Comparison of ENCODE assay signal across 30 mouse cellular contexts in genomic region chr11:35928453-35928852, GRCm38 (mm10). TPM values are rescaled to one million over a fixed set of nuclear protein-coding genes. Genes with fewer than 3 reads are reported as not detected.
"Had no signal": no experiment of that assay in that cellular context is flagged by ENCODE, and none has a peak within 500 bp of the region (broad histone marks: within the 10 kb centered on the region; RNA-seq: fewer than 3 reads in every experiment).

No protein-coding gene starts in this region.

- H3K9me3 ChIP-seq: embryonic facial prominence, embryonic 12.5 days; embryonic facial prominence, embryonic 13.5 days; embryonic facial prominence, embryonic 15.5 days; forebrain, embryonic 10.5 days; forebrain, embryonic 12.5 days; forebrain, embryonic 15.5 days had no signal

- DNase-seq: cerebellum, adult 8-10 months; cerebellum, adult 9-10 months; cerebellum, adult 9-11 months; cerebellum, postnatal 10 days; cerebellum, postnatal 14 days; cerebellum, postnatal 25 days; cerebellum, postnatal 36 days; embryo, embryonic 11 days; forebrain, postnatal 0 days; gastrocnemius, adult 2 months; gastrocnemius, postnatal 10 days; gastrocnemius, postnatal 14 days; gastrocnemius, postnatal 25 days; gastrocnemius, postnatal 36 days; heart, adult 11 months; heart, adult 18-20 months; heart, adult 2 months had no signal

- H3K27ac ChIP-seq: embryonic facial prominence, embryonic 10.5 days; embryonic facial prominence, embryonic 12.5 days; embryonic facial prominence, embryonic 15.5 days; forebrain, embryonic 10.5 days; forebrain, embryonic 12.5 days; gastrocnemius, adult 2 months; heart, adult 2 months had no signal

- H3K36me3 ChIP-seq: embryonic facial prominence, embryonic 10.5 days; embryonic facial prominence, embryonic 12.5 days; embryonic facial prominence, embryonic 13.5 days; embryonic facial prominence, embryonic 15.5 days; forebrain, embryonic 12.5 days; forebrain, embryonic 15.5 days had no signal

- ATAC-seq: forebrain, embryonic 13.5 days; forebrain, embryonic 14.5 days; forebrain, embryonic 15.5 days; forebrain, embryonic 16.5 days; forebrain, postnatal 0 days had no signal

- H3K4me3 ChIP-seq: embryonic facial prominence, embryonic 10.5 days; embryonic facial prominence, embryonic 12.5 days; embryonic facial prominence, embryonic 13.5 days; embryonic facial prominence, embryonic 15.5 days; erythroblast, embryonic 14.5 days; forebrain, embryonic 10.5 days; forebrain, embryonic 12.5 days; forebrain, embryonic 13.5 days; forebrain, embryonic 15.5 days; gastrocnemius, adult 2 months; heart, adult 2 months had no signal

- H3K9ac ChIP-seq: embryonic facial prominence, embryonic 12.5 days; embryonic facial prominence, embryonic 13.5 days; embryonic facial prominence, embryonic 15.5 days; forebrain, embryonic 12.5 days; forebrain, embryonic 13.5 days; forebrain, embryonic 15.5 days; forebrain, postnatal 0 days had no signal

- H3K27me3 ChIP-seq: embryonic facial prominence, embryonic 12.5 days; embryonic facial prominence, embryonic 13.5 days; embryonic facial prominence, embryonic 15.5 days; forebrain, embryonic 12.5 days; forebrain, embryonic 13.5 days; forebrain, embryonic 15.5 days had no signal

- H3K4me2 ChIP-seq: embryonic facial prominence, embryonic 12.5 days; embryonic facial prominence, embryonic 13.5 days; embryonic facial prominence, embryonic 15.5 days; forebrain, embryonic 12.5 days; forebrain, embryonic 13.5 days; forebrain, embryonic 15.5 days had no signal

RNA-seq across cellular contexts. Expression of gene Wwc1, which starts 51.9 kb away (rescaled TPM):
- total RNA-seq: common myeloid progenitor, adult 5-6 weeks; gastrocnemius, adult 2 months; granulocyte monocyte progenitor cell, adult 5-6 weeks had no signal
